ENCODE assay signal across 18 mouse cellular contexts in the genomic region with DNA sequence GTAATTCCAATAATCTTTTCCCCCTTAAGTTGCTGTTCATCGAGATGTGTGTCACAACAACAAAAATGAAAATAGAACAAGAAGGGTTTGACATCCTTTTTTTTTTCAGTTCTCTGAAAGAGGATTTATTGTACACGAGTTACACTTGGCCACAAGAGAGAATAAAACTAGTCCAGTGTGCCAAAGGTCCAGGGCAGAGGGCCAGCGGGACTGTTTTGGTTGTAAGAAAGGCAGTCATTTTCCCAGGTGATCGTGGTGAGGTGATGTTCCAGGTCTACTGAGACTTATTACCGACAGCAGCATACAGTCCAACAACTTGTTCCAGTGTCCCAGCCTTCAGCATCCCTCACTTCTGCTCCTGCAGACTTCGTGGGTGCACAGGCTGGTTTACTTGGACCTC.
"Had no signal": no experiment of that assay in that cellular context is flagged by ENCODE, and none has a peak within 500 bp of the region (broad histone marks: within the 10 kb centered on the region; RNA-seq: fewer than 3 reads in every experiment).

No protein-coding gene starts in this region.

- H3K36me3 ChIP-seq: midbrain, embryonic 10.5 days; midbrain, embryonic 12.5 days; neural tube, embryonic 13.5 days; neural tube, embryonic 15.5 days had no signal

- H3K4me2 ChIP-seq: lung, embryonic 14.5 days; midbrain, embryonic 12.5 days; neural tube, embryonic 13.5 days; neural tube, embryonic 15.5 days had no signal

- H3K27ac ChIP-seq: midbrain, embryonic 10.5 days; midbrain, embryonic 12.5 days; neural tube, embryonic 13.5 days; neural tube, embryonic 15.5 days had no signal

- H3K9ac ChIP-seq: lung, embryonic 14.5 days; midbrain, embryonic 12.5 days; neural tube, embryonic 13.5 days; neural tube, embryonic 15.5 days had no signal

- H3K27me3 ChIP-seq: midbrain, embryonic 12.5 days; neural tube, embryonic 13.5 days; neural tube, embryonic 15.5 days had no signal

- ATAC-seq: midbrain, embryonic 16.5 days had no signal

- H3K4me3 ChIP-seq: midbrain, embryonic 10.5 days; midbrain, embryonic 12.5 days; myocyte; neural tube, embryonic 13.5 days; neural tube, embryonic 15.5 days had no signal

- H3K9me3 ChIP-seq: midbrain, embryonic 10.5 days; midbrain, embryonic 12.5 days; neural tube, embryonic 13.5 days; neural tube, embryonic 15.5 days had no signal

- DNase-seq: lung, embryonic 14.5 days; lung, postnatal 10 days; lung, postnatal 4 days; midbrain, embryonic 14.5 days; retina, postnatal 1 day; right cerebral cortex, adult 18-20 months; right cerebral cortex, postnatal 25 days; right cerebral cortex, postnatal 4 days; spleen, adult 18-20 months; thymus, adult 18-20 months; thymus, postnatal 14 days; thymus, postnatal 36 days had no signal
